Mouse (Mus musculus) heart, postnatal 0 days (tissue): ENCODE results near the gene Pigk.

Source experiments
- CTCF ChIP-seq: IDR thresholded peaks from 2 replicates; pipeline ENCODE4 v1.5.1; 2016; ENCODE audit warnings: antibody characterized with exemption, control low read depth, low read depth
- EP300 ChIP-seq: IDR thresholded peaks from 2 replicates; pipeline ENCODE4 v1.6.1; 2016; ENCODE audit warnings: antibody characterized with exemption, low read depth

DNA sequence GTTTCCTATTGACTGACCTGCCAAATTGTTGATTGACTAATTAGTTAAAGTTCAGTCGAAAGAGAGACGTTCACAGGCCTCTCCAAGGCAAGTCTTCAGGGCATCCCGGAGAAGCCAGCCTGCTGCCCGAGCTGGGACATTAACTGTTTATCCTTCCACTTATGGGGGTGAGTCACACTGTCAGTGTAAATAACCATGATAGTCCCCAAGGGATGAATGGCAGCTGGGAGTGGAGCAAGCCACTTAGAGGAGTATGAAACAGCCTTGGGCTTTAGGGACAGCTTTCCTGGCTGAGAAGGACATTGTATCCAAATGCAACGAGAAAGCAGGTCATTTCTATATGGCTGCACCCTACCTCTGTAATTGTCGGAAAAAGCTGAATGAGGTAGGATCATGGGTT is 158.7 kb downstream of the Pigk start:
- TF ChIP-seq CTCF (no peak), EP300 (no peak)
